In the genomic region with DNA sequence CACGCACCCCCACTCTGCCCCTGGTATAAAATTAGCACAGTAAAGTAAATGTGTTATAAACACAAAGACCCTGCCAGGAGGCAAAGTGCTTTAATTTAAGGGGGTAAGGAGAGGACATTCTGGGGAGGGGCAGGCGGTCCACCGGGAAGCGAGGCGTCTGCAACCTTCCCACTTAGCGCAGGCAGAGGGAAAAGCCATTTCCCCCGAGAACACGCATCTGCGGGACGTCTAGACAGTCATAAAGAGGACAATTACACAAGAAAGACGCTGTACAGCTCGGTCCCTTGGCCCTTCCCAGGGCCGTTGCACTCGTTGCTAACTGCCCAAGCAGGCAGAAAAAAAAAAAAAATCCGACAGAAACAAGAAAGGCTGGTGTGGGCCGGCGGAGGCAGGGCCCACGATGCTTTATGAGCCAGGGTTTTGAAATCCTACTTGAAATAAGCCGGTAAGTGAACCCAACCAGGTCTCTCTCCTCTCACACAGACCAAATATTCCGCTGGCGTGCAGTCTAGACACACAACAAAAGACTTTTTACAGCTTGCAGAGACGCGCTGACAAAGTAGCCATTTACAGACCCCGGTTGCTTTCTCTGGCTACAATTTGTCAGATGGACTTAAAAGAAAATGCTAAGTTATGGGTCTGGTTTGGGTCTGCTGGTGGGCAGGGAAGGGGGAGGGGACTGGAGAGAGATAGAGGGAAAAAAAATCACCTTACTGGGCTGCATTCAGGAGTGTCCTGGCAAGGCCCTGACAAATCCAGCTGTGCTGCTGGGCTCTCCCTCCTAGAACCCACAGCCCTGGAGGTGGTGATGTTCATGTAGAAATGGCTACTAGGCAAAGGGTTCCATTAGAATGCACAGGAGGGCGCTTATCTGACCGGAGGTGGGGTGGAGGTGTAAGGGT, we compare ENCODE assay signal across 10 mouse cellular contexts. TPM values are rescaled to one million over a fixed set of nuclear protein-coding genes. Genes with fewer than 3 reads are reported as not detected.
DNase-seq lines count a peak whose midpoint lies in the region; ATAC-seq and TF ChIP-seq lines count a peak whose summit lies in the region.
"Had no signal": no experiment of that assay in that cellular context is flagged by ENCODE, and none has a peak within 500 bp of the region (broad histone marks: within the 10 kb centered on the region; RNA-seq: fewer than 3 reads in every experiment).

No protein-coding gene starts in this region.

- no peaks in the 10 kb centered on the region for H3K36me3 ChIP-seq in lung, embryonic 14.5 days (ENCODE audit: insufficient read depth)
- H3K36me3 ChIP-seq in forebrain, embryonic 16.5 days (ENCODE audit: control insufficient read depth, insufficient read depth): no peaks in the 10 kb centered on the region
- H3K36me3 ChIP-seq in kidney, embryonic 16.5 days (ENCODE audit: insufficient read depth, low read length): no peaks in the 10 kb centered on the region
- no peaks in the 10 kb centered on the region for H3K36me3 ChIP-seq in neural tube, embryonic 13.5 days

- WGBS in lung, embryonic 14.5 days: 20% methylated on average over 26 of the region's 26 CpGs
- 10% methylated on average over 26 of the region's 26 CpGs for WGBS in forebrain, embryonic 16.5 days
- 17% methylated on average over 26 of the region's 26 CpGs for WGBS in kidney, embryonic 16.5 days
- WGBS in neural tube, embryonic 13.5 days: 8% methylated on average over 26 of the region's 26 CpGs

- H3K4me1 ChIP-seq in lung, embryonic 14.5 days (ENCODE audit: insufficient read depth): peaks cover 78% of the 10 kb centered on the region
- peaks cover 95% of the 10 kb centered on the region for H3K4me1 ChIP-seq in forebrain, embryonic 16.5 days (replicated peaks; ENCODE audit: control insufficient read depth, insufficient read depth, low read length)
- peaks cover 92% of the 10 kb centered on the region for H3K4me1 ChIP-seq in kidney, embryonic 16.5 days (ENCODE audit: insufficient read depth, low read length)
- peaks cover 98% of the 10 kb centered on the region for H3K4me1 ChIP-seq in neural tube, embryonic 13.5 days (replicated peaks)

- no peaks in the 10 kb centered on the region for H3K27me3 ChIP-seq in lung, embryonic 14.5 days (ENCODE audit: insufficient read depth, low read length)
- no peaks in the 10 kb centered on the region for H3K27me3 ChIP-seq in forebrain, embryonic 16.5 days (replicated peaks; ENCODE audit: control insufficient read depth, insufficient read depth, low read length)
- H3K27me3 ChIP-seq in kidney, embryonic 16.5 days (ENCODE audit: insufficient read depth, low read length): no peaks in the 10 kb centered on the region
- H3K27me3 ChIP-seq in neural tube, embryonic 13.5 days: no peaks in the 10 kb centered on the region

- peak overlapping the region; percentile 13; the same call in 1 of the 2 replicates for H3K4me2 ChIP-seq in lung, embryonic 14.5 days
- H3K4me2 ChIP-seq in forebrain, embryonic 16.5 days (ENCODE audit: low read length): peak overlapping the region; percentile 25; the same call in 1 of the 2 replicates
- H3K4me2 ChIP-seq in kidney, embryonic 16.5 days (replicated peaks; ENCODE audit: low read depth, low read length): peak overlapping the region; percentile 27
- H3K4me2 ChIP-seq in neural tube, embryonic 13.5 days: peak overlapping the region; percentile 42

- no peaks in the 10 kb centered on the region for H3K9me3 ChIP-seq in lung, embryonic 14.5 days (ENCODE audit: low read depth, low read length)
- H3K9me3 ChIP-seq in forebrain, embryonic 16.5 days (ENCODE audit: control insufficient read depth, low read length): no peaks in the 10 kb centered on the region
- H3K9me3 ChIP-seq in kidney, embryonic 16.5 days (ENCODE audit: low read length): no peaks in the 10 kb centered on the region
- H3K9me3 ChIP-seq in neural tube, embryonic 13.5 days: no peaks in the 10 kb centered on the region

- peak overlapping the region; percentile 13; the same call in 1 of the 2 replicates for H3K9ac ChIP-seq in lung, embryonic 14.5 days
- peak overlapping the region; percentile 25 for H3K9ac ChIP-seq in forebrain, embryonic 16.5 days (replicated peaks; ENCODE audit: low read depth, low read length)
- peak overlapping the region; percentile 37 for H3K9ac ChIP-seq in kidney, embryonic 16.5 days (replicated peaks; ENCODE audit: low read length)
- H3K9ac ChIP-seq in neural tube, embryonic 13.5 days: peak overlapping the region; percentile 60

- peak; percentile 65 for DNase-seq in lung, embryonic 14.5 days
- DNase-seq in lung, postnatal 10 days: no peak
- no peak for DNase-seq in ovary, adult 18-20 months (ENCODE audit: low spot score)
- no peak for DNase-seq in urinary bladder, postnatal 25 days (ENCODE audit: low spot score)
- DNase-seq: cerebellum, adult 9-11 months had no signal

- no peak overlapping the region for H3K4me3 ChIP-seq in lung, embryonic 14.5 days (ENCODE audit: low read depth, low read length)
- no peak overlapping the region for H3K4me3 ChIP-seq in forebrain, embryonic 16.5 days (replicated peaks; ENCODE audit: low read length)
- H3K4me3 ChIP-seq in kidney, embryonic 16.5 days (ENCODE audit: low read length): 0 out of 2 replicates have a peak overlapping the region, but pooled peaks have one; percentile 2
- H3K4me3 ChIP-seq in neural tube, embryonic 13.5 days: peak overlapping the region; percentile 4; the same call in 1 of the 2 replicates
- H3K4me3 ChIP-seq: layer of hippocampus, adult 2 months had no signal

- no peak for ATAC-seq in lung, embryonic 14.5 days (ENCODE audit: insufficient read depth)
- ATAC-seq in forebrain, embryonic 16.5 days: peak; percentile 3; the same call in 1 of the 2 replicates
- no peak for ATAC-seq in kidney, embryonic 16.5 days (ENCODE audit: low FRiP score, low TSS enrichment)
- ATAC-seq in neural tube, embryonic 13.5 days (ENCODE audit: low read depth): peak; percentile 17
- no peak for ATAC-seq in megakaryocyte-erythroid progenitor cell, adult 5-6 weeks (replicated peaks; ENCODE audit: low FRiP score, low TSS enrichment, poor library complexity, severe bottlenecking)

- H3K27ac ChIP-seq in lung, embryonic 14.5 days (ENCODE audit: low read depth): peak overlapping the region; percentile 82
- peak overlapping the region; percentile 54 for H3K27ac ChIP-seq in forebrain, embryonic 16.5 days (ENCODE audit: low read length)
- peak overlapping the region; percentile 78 for H3K27ac ChIP-seq in kidney, embryonic 16.5 days (ENCODE audit: low read length)
- peak overlapping the region; percentile 89 for H3K27ac ChIP-seq in neural tube, embryonic 13.5 days (replicated peaks)
- H3K27ac ChIP-seq: layer of hippocampus, adult 2 months had no signal

- TF ChIP-seq CTCF in lung, embryonic 14.5 days (IDR thresholded peaks at IDR 0.05; ENCODE audit: low read depth): no peak

RNA-seq across cellular contexts. Expression of a gene that starts 22.3 kb away (rescaled TPM):
- polyA plus RNA-seq in lung, embryonic 14.5 days (2014; fragmentation: Nextera tagmentation; extraction: Ambion mirVana): 8.9 and 9.0 TPM in 2 replicates
- 7.2 and 7.3 TPM in 2 replicates for polyA plus RNA-seq in forebrain, embryonic 16.5 days (2015; fragmentation: Nextera tagmentation; extraction: Ambion mirVana)
- polyA plus RNA-seq in kidney, embryonic 16.5 days (2015; fragmentation: Nextera tagmentation; extraction: Ambion mirVana): 4.3 and 4.8 TPM in 2 replicates
- polyA plus RNA-seq in neural tube, embryonic 13.5 days (2015; fragmentation: Nextera tagmentation; extraction: Ambion mirVana): 5.2 and 6.0 TPM in 2 replicates
- not detected in 2 replicates for total RNA-seq in megakaryocyte-erythroid progenitor cell, adult 5-6 weeks (2014; fragmentation: Nextera tagmentation)
- 0.52 TPM in 1 of 2 replicates, not detected in the other for total RNA-seq in megakaryocyte-erythroid progenitor cell, adult 5-6 weeks (2017)

RNA-seq across cellular contexts. Expression of a gene that starts 35.3 kb away (rescaled TPM):
- 0.34 and 0.41 TPM in 2 replicates for polyA plus RNA-seq in lung, embryonic 14.5 days (2014; fragmentation: Nextera tagmentation; extraction: Ambion mirVana)
- polyA plus RNA-seq in forebrain, embryonic 16.5 days (2015; fragmentation: Nextera tagmentation; extraction: Ambion mirVana): not detected in 2 replicates
- 0.67 TPM in 1 of 2 replicates, not detected in the other for polyA plus RNA-seq in kidney, embryonic 16.5 days (2015; fragmentation: Nextera tagmentation; extraction: Ambion mirVana)
- polyA plus RNA-seq in neural tube, embryonic 13.5 days (2015; fragmentation: Nextera tagmentation; extraction: Ambion mirVana): 0.22 and 0.40 TPM in 2 replicates
- 1.3 and 2.5 TPM in 2 replicates for total RNA-seq in megakaryocyte-erythroid progenitor cell, adult 5-6 weeks (2014; fragmentation: Nextera tagmentation)
- 4.8 TPM in 1 of 2 replicates, not detected in the other for total RNA-seq in megakaryocyte-erythroid progenitor cell, adult 5-6 weeks (2017)

Comparison
In these comparisons a context has a peak if more than half of its experiments do, and no peak if none do; other contexts are left out.
1. ATAC-seq: peak in forebrain, embryonic 16.5 days (single experiment) and neural tube, embryonic 13.5 days (single experiment); none in lung, embryonic 14.5 days (single experiment), kidney, embryonic 16.5 days (single experiment) and megakaryocyte-erythroid progenitor cell, adult 5-6 weeks (single experiment).
2. H3K4me3 ChIP-seq: peak in kidney, embryonic 16.5 days (single experiment) and neural tube, embryonic 13.5 days (single experiment); none in lung, embryonic 14.5 days (single experiment) and forebrain, embryonic 16.5 days (single experiment).
3. Peak in every context shown above with its lines, with median percentiles within 50 percentile points of each other: H3K27ac ChIP-seq, H3K4me2 ChIP-seq and H3K9ac ChIP-seq.